Mouse (Mus musculus) embryonic facial prominence, embryonic 14.5 days (tissue): ENCODE measurements at regions not wholly inside any gene's neighbourhood (a gene's known extent, or its start where the extent isn't known, plus 50 kb on each side); places are given as distances from the start of the nearest gene placed in this dataset.
A peak's percentile ranks its signal among the peaks of the same experiment; 100 is the strongest.

Experiments
- ATAC-seq: fragments of 200-750 bp; cut with Nextera tagmentation; 2 replicates; pipeline ENCODE4 v1.8.0; 2017; ENCODE audit warnings: low read depth, moderate number of reproducible peaks, moderate TSS enrichment
- DNase-seq: peaks from one replicate; pipeline ENCODE4 v3.0.0-alpha.2; 2015; ENCODE audit warnings: low spot score
- H3K27ac ChIP-seq: fragments of 300-500 bp; sonication (generic); replicated peaks from 2 replicates; pipeline ENCODE4 v1.5.1; 2014; ENCODE audit warnings: low read depth, mild to moderate bottlenecking, low read length, moderate library complexity
- H3K27me3 ChIP-seq: fragments of 300-500 bp; sonication (generic); replicated peaks from 2 replicates; pipeline ENCODE4 v1.6.1; 2014; ENCODE audit warnings: low read length; ENCODE audit not compliant: control insufficient read depth, insufficient read depth
- H3K36me3 ChIP-seq: fragments of 300-500 bp; sonication (generic); 2 replicates; pipeline ENCODE4 v1.6.1; 2014; ENCODE audit warnings: low read length, mixed read lengths; ENCODE audit not compliant: control insufficient read depth, insufficient read depth
- H3K4me1 ChIP-seq: fragments of 300-500 bp; sonication (generic); 2 replicates; pipeline ENCODE4 v1.6.1; 2014; ENCODE audit warnings: antibody characterized with exemption, low read length; ENCODE audit not compliant: control insufficient read depth, insufficient read depth
- H3K4me2 ChIP-seq: fragments of 300-500 bp; sonication (generic); 2 replicates; pipeline ENCODE4 v1.6.1; 2014; ENCODE audit warnings: low read depth, mild to moderate bottlenecking, low read length, moderate library complexity, mixed read lengths
- H3K4me3 ChIP-seq: fragments of 300-500 bp; sonication (generic); 2 replicates; pipeline ENCODE4 v1.5.1; 2014; ENCODE audit warnings: low read depth, mild to moderate bottlenecking, low read length
- H3K9ac ChIP-seq: fragments of 300-500 bp; sonication (generic); 2 replicates; pipeline ENCODE4 v1.6.1; 2014; ENCODE audit warnings: low read depth, mild to moderate bottlenecking, low read length, moderate library complexity, mixed read lengths
- H3K9me3 ChIP-seq: fragments of 300-500 bp; sonication (generic); 2 replicates; pipeline ENCODE4 v1.6.1; 2016; ENCODE audit warnings: low read length; ENCODE audit not compliant: control insufficient read depth
- WGBS: fragments of 180-500 bp; shearing (Covaris S2); extraction: QIAGEN DNeasy Blood & Tissue Kit; methylation state at CpG from one replicate; pipeline ENCODE4 v1.1.7; 2014; 5-methylcytosine and 5-hydroxymethylcytosine counted together

DNA sequence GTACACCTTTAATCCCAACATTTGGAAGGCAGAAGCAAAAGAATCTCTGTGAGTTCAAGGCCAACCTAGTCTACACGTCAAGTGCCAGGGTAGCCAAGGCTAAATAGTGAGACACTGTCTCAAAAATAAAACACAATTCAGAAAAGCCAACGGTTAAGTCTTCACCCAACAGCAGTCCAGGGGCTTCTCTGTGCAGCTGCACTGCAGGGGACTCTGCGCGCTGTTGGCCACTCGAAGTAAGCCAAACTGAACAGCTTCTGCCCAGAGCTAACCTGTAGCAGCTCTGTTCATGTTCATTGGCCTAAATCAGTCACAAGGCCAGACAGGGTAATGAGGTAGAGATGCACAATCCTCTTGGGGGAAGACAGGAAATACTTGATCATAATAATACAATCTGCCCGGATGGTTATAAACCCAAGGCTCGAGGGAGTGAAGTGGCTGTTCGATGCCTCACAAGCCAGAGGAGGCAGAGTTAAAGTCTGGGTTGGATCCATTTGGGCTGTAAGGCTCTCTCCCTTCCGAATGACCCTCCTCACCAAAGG is 165.4 kb downstream of the Rab11fip4 start:
- 77% methylated on average over 9 of the region's 9 CpGs for WGBS
- no peaks in the 10 kb centered on the region for H3K36me3 ChIP-seq
- H3K4me2 ChIP-seq: no peak overlapping the region
- no peak overlapping the region for H3K27ac ChIP-seq
- ATAC-seq (no peak), DNase-seq (no peak)
- H3K27me3 ChIP-seq: no peaks in the 10 kb centered on the region; the same call in 1 of the 2 replicates
- H3K4me3 ChIP-seq: no peak overlapping the region
- H3K4me1 ChIP-seq: no peaks in the 10 kb centered on the region
- no peak overlapping the region for H3K9ac ChIP-seq
- no peaks in the 10 kb centered on the region for H3K9me3 ChIP-seq

- H3K4me2 ChIP-seq: no peak overlapping the region
- DNase-seq (no peak), ATAC-seq (no peak)
- no peaks in the 10 kb centered on the region for H3K4me1 ChIP-seq
- H3K9ac ChIP-seq: no peak overlapping the region
- WGBS: 90% methylated on average over 2 of the region's 2 CpGs
- H3K4me3 ChIP-seq: no peak overlapping the region
- no peaks in the 10 kb centered on the region for H3K9me3 ChIP-seq
- H3K27ac ChIP-seq: no peak overlapping the region
- H3K27me3 ChIP-seq: no peaks in the 10 kb centered on the region; the same call in 1 of the 2 replicates
- no peaks in the 10 kb centered on the region for H3K36me3 ChIP-seq
Measured at GRCm38 (mm10) chr11:79753491-79753890, 162.5 kb downstream of the Rab11fip4 start.

DNA sequence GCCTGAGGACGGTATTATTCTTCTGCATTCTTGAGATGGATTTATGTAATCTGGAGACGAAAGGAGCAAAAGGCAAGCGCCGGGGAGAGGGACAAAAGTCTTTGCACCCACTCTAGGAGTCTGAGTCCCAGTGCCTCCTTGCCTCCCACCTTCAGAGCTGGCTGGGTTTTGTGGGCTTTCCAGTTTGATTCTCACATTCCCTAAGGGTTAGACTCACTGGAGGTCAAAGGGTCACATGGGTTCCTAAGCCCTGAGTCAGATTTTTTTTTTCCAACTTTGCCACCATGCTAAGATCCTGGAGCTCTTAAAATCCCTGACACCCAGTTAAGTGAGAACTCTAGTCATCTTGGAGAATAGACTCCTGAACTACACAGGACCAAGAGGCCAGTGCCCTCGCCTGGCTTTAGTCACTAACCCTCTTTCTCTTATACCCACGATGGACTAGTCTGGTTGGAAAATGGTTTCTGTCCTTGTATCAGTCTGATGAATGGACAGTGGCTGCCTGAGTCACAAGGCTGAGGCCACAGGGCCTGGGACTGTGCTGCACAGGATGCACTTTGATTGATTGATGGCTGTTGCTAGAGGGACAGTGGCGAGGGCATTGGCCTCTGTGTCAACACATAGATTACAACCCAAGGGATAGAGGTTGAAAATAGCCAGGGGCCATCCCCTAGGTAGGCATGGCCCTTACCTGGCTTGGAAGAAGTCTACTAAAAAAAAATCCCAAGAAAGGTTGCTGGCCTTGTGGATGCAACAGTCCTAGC is 161.9 kb downstream of the Rab11fip4 start:
- Histone ChIP-seq H3K27ac (no peak overlapping the region; the same call in 1 of the 2 replicates), H3K9ac (no peak overlapping the region), H3K27me3 (no peaks in the 10 kb centered on the region; the same call in 1 of the 2 replicates), H3K4me2 (no peak overlapping the region), H3K4me1 (no peaks in the 10 kb centered on the region), H3K9me3 (no peaks in the 10 kb centered on the region), H3K4me3 (no peak overlapping the region), H3K36me3 (no peaks in the 10 kb centered on the region)
- ATAC-seq (no peak), DNase-seq (no peak)
- 65% methylated on average over 7 of the region's 7 CpGs for WGBS

GRCm38 (mm10) chr11:79751751-79752716 is 161.0 kb downstream of the Rab11fip4 start:
- Histone ChIP-seq H3K9me3 (no peaks in the 10 kb centered on the region), H3K27ac (no peak overlapping the region; the same call in 1 of the 2 replicates), H3K4me1 (no peaks in the 10 kb centered on the region), H3K27me3 (no peaks in the 10 kb centered on the region; the same call in 1 of the 2 replicates), H3K4me3 (no peak overlapping the region), H3K36me3 (no peaks in the 10 kb centered on the region), H3K4me2 (no peak overlapping the region), H3K9ac (no peak overlapping the region)
- WGBS: 59% methylated on average over 14 of the region's 14 CpGs
- DNase-seq (peak; percentile 45), ATAC-seq (peak; percentile 30; the same call in 1 of the 2 replicates)

GRCm38 (mm10) chr11:79750943-79751342 is 159.9 kb downstream of the Rab11fip4 start:
- Histone ChIP-seq H3K27me3 (no peaks in the 10 kb centered on the region; the same call in 1 of the 2 replicates), H3K4me1 (no peaks in the 10 kb centered on the region), H3K4me3 (no peak overlapping the region), H3K4me2 (no peak overlapping the region), H3K9me3 (no peaks in the 10 kb centered on the region), H3K9ac (no peak overlapping the region), H3K27ac (no peak overlapping the region), H3K36me3 (no peaks in the 10 kb centered on the region)
- 73% methylated on average over 2 of the region's 2 CpGs for WGBS
- DNase-seq (no peak), ATAC-seq (no peak)

DNA sequence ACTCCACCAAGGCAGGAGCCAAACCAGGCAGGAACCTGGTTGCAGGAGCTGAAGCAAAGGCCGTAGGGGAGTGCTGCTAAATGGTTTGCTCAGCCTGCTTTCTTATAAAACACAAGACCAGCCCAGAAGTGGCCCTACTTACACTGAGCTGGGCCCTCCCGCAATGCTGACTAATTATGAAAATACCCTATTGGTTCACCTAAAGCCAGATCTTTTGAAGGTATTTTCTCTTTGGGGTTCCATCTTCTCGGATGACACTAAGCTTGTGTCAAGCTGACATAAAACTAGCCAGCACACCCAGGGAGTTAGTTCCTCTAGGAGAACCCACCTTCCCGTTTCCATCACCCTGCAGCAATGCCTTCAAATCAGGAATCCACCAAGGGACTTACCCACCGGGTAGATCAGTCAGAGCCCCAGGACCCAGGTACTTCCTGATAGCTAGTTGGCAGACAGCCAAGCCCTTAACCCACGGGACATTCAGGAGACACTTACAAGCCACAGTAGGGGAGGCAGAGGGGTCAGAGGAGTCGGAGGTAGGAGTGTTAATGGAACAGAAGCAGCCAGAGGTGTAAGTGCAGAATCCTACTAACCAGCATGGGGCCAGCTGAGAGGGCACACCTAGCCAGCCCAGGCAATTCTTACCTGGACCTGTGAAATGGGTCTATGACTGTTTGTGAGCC is 158.9 kb downstream of the Rab11fip4 start:
- H3K4me1 ChIP-seq: no peaks in the 10 kb centered on the region
- no peak overlapping the region for H3K4me2 ChIP-seq
- 60% methylated on average over 7 of the region's 7 CpGs for WGBS
- no peak for DNase-seq
- no peaks in the 10 kb centered on the region for H3K36me3 ChIP-seq
- ATAC-seq: no peak
- no peaks in the 10 kb centered on the region for H3K9me3 ChIP-seq
- no peaks in the 10 kb centered on the region; the same call in 1 of the 2 replicates for H3K27me3 ChIP-seq
- no peak overlapping the region for H3K9ac ChIP-seq
- no peak overlapping the region for H3K4me3 ChIP-seq
- H3K27ac ChIP-seq: no peak overlapping the region

GRCm38 (mm10) chr11:79749141-79749540 is 158.1 kb downstream of the Rab11fip4 start:
- 95% methylated on average over 10 of the region's 10 CpGs for whole genome bisulfite sequencing
- Histone ChIP-seq H3K4me3 (no peak overlapping the region), H3K4me2 (no peak overlapping the region), H3K9ac (no peak overlapping the region), H3K27me3 (no peaks in the 10 kb centered on the region; the same call in 1 of the 2 replicates), H3K27ac (no peak overlapping the region), H3K4me1 (no peaks in the 10 kb centered on the region), H3K36me3 (no peaks in the 10 kb centered on the region), H3K9me3 (no peaks in the 10 kb centered on the region)
- ATAC-seq (no peak), DNase-seq (no peak)

DNA sequence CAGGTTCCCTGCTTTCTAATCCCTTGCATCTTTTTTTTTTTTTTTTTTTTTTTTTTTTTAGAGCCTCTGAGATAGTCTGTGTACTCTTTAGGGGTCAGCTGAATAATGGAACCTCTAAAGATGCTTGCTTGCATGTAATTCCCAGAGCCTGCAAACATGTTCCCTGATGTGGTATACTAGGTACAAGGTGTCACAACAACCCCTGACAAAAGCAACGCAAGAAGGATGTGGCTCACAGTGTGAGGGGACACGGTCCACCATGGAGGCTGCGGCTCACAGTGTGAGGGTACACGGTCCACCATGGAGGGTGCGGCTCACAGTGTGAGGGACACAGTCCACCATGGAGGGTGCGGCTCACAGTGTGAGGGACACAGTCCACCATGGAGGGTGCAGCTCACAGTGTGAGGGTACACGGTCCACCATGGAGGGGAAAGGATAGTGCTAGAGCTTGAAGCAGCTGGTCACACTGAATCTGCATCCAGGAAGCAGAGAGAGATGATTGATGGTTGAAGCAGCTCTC is 157.7 kb downstream of the Rab11fip4 start:
- H3K4me1 ChIP-seq: no peaks in the 10 kb centered on the region
- no peak overlapping the region for H3K9ac ChIP-seq
- no peak for ATAC-seq
- H3K9me3 ChIP-seq: no peaks in the 10 kb centered on the region
- 97% methylated on average over 7 of the region's 7 CpGs for WGBS
- DNase-seq: no peak
- no peaks in the 10 kb centered on the region for H3K36me3 ChIP-seq
- H3K4me2 ChIP-seq: no peak overlapping the region
- H3K4me3 ChIP-seq: no peak overlapping the region
- H3K27ac ChIP-seq: no peak overlapping the region
- no peaks in the 10 kb centered on the region; the same call in 1 of the 2 replicates for H3K27me3 ChIP-seq
